15 mouse cellular contexts compared by ENCODE assay signal in genomic region chr4:104570523-104570922, GRCm38 (mm10).
DNase-seq lines count a peak whose midpoint lies in the region; ATAC-seq and TF ChIP-seq lines count a peak whose summit lies in the region.
"Had no signal": no experiment of that assay in that cellular context is flagged by ENCODE, and none has a peak within 500 bp of the region (broad histone marks: within the 10 kb centered on the region; RNA-seq: fewer than 3 reads in every experiment).

No protein-coding gene starts in this region.

- no peaks in the 10 kb centered on the region for H3K4me1 ChIP-seq in kidney, postnatal 0 days (replicated peaks; ENCODE audit: insufficient read depth, low read length)
- H3K4me1 ChIP-seq in midbrain, embryonic 13.5 days (replicated peaks) = peaks cover 22% of the 10 kb centered on the region
- H3K4me1 ChIP-seq in midbrain, embryonic 16.5 days (ENCODE audit: control insufficient read depth, insufficient read depth, low read length) = peaks cover 15% of the 10 kb centered on the region

- peak; percentile 16 for DNase-seq in embryo, embryonic 10.5 days (ENCODE audit: low spot score)
- DNase-seq in embryo, embryonic 9.5 days (ENCODE audit: extremely low spot score) = no peak
- no peak for DNase-seq in kidney, postnatal 0 days (ENCODE audit: low spot score)
- no peak for DNase-seq in kidney, postnatal 14 days
- no peak for DNase-seq in urinary bladder, adult 18-20 months (ENCODE audit: low spot score in 2 of 2)
- DNase-seq: adrenal gland, adult 8-10 months; cerebellum, adult 2 months; heart, postnatal 14 days had no signal

- H3K9ac ChIP-seq in kidney, postnatal 0 days (ENCODE audit: low read depth, low read length) = no peak overlapping the region
- no peak overlapping the region for H3K9ac ChIP-seq in midbrain, embryonic 13.5 days (replicated peaks)
- H3K9ac ChIP-seq in midbrain, embryonic 16.5 days (ENCODE audit: low read depth, low read length) = no peak overlapping the region
- H3K9ac ChIP-seq: neural tube, embryonic 15.5 days had no signal

- H3K36me3 ChIP-seq in kidney, postnatal 0 days (ENCODE audit: insufficient read depth, low read length) = no peaks in the 10 kb centered on the region
- H3K36me3 ChIP-seq in midbrain, embryonic 13.5 days = no peaks in the 10 kb centered on the region
- no peaks in the 10 kb centered on the region for H3K36me3 ChIP-seq in midbrain, embryonic 16.5 days (ENCODE audit: control insufficient read depth, insufficient read depth, low read length)
- H3K36me3 ChIP-seq: neural tube, embryonic 15.5 days had no signal

- no peak for ATAC-seq in kidney, postnatal 0 days (replicated peaks; ENCODE audit: low FRiP score, low read depth)
- 0 out of 2 replicates have a peak, but pooled peaks have one; percentile 37 for ATAC-seq in midbrain, embryonic 13.5 days
- ATAC-seq in midbrain, embryonic 16.5 days = no peak
- no peak for ATAC-seq in CD4-positive, CD25-positive, alpha-beta regulatory T cell, adult 4 months
- ATAC-seq: forebrain, embryonic 14.5 days had no signal

- no peak overlapping the region for H3K4me2 ChIP-seq in kidney, postnatal 0 days (ENCODE audit: low read length)
- no peak overlapping the region for H3K4me2 ChIP-seq in midbrain, embryonic 13.5 days (replicated peaks)
- H3K4me2 ChIP-seq in midbrain, embryonic 16.5 days (ENCODE audit: low read length) = no peak overlapping the region
- H3K4me2 ChIP-seq: liver, embryonic 11.5 days; neural tube, embryonic 15.5 days had no signal

- peak; percentile 43 for TF ChIP-seq CTCF in kidney, postnatal 0 days (IDR thresholded peaks at IDR 0.05; ENCODE audit: low read depth)

- no peaks in the 10 kb centered on the region for H3K9me3 ChIP-seq in kidney, postnatal 0 days (replicated peaks; ENCODE audit: low read length)
- H3K9me3 ChIP-seq in midbrain, embryonic 13.5 days = no peaks in the 10 kb centered on the region
- H3K9me3 ChIP-seq in midbrain, embryonic 16.5 days (replicated peaks; ENCODE audit: control insufficient read depth, low read length, poor library complexity, severe bottlenecking) = no peaks in the 10 kb centered on the region
- H3K9me3 ChIP-seq: neural tube, embryonic 15.5 days had no signal

- no peaks in the 10 kb centered on the region for H3K27me3 ChIP-seq in kidney, postnatal 0 days (ENCODE audit: insufficient read depth, low read length)
- no peaks in the 10 kb centered on the region for H3K27me3 ChIP-seq in midbrain, embryonic 13.5 days
- H3K27me3 ChIP-seq in midbrain, embryonic 16.5 days (ENCODE audit: control insufficient read depth, insufficient read depth, low read depth, low read length) = no peaks in the 10 kb centered on the region
- H3K27me3 ChIP-seq: neural tube, embryonic 15.5 days had no signal

- H3K4me3 ChIP-seq in kidney, postnatal 0 days (replicated peaks; ENCODE audit: low read depth, low read length) = no peak overlapping the region
- no peak overlapping the region for H3K4me3 ChIP-seq in midbrain, embryonic 13.5 days (replicated peaks)
- H3K4me3 ChIP-seq in midbrain, embryonic 16.5 days (ENCODE audit: low read depth, low read length) = no peak overlapping the region
- H3K4me3 ChIP-seq: neural tube, embryonic 15.5 days had no signal

- no peak overlapping the region for H3K27ac ChIP-seq in kidney, postnatal 0 days
- H3K27ac ChIP-seq in midbrain, embryonic 13.5 days = no peak overlapping the region
- H3K27ac ChIP-seq in midbrain, embryonic 16.5 days (ENCODE audit: low read length) = no peak overlapping the region
- H3K27ac ChIP-seq: macrophage; neural tube, embryonic 15.5 days had no signal

- 76% methylated on average over 4 of the region's 4 CpGs for WGBS in kidney, postnatal 0 days
- 78% methylated on average over 4 of the region's 4 CpGs for WGBS in midbrain, embryonic 13.5 days
- WGBS in midbrain, embryonic 16.5 days = 76% methylated on average over 4 of the region's 4 CpGs
